Mouse (Mus musculus): ENCODE results near the gene Prkcb.

The Prkcb gene

DNA sequence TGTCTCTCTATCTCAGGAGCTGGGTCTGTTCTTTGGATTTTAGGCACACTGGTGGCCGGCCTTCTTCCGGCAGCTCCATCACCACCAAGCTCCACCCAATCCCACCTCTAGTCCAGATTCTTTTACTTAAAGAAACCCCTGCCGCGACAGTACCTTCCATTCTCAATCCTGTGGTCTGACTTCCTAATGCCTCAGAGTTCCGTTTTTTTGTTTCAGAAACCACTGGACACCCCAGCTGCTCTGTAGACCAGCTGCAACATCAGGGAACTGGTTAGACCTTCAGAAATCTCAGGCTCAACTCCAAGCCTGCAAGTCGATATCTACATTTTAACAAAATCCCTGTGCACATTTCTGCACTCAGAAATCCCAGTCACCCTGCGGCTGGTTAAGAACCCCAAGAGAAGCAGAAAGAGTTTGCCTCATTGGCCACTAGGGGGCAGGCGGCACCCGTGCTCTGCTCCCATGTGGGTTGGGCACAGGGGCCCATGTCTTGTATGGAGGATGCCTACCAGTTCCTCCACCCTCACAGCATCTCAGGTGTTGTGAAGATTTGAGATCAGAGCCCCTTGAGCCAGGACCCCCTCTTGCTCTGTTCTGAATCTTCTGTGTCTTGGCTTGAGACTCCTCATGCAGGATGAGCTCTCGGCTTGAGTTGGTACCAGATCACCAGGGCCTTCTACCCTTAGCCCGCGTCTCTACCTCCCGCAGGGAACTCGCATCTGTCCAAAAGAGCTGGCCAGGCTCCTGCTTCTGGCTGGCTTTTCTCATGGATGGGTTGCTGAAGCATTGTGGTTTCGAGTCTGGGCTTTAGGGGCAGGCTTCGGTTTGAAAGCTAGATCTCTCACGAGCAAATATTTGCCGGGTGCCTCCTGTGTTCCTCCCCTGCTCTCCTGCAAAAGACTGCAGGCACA lies 182.1 kb downstream of the Prkcb start:
- DNase-seq, result peak; percentile 80

DNA sequence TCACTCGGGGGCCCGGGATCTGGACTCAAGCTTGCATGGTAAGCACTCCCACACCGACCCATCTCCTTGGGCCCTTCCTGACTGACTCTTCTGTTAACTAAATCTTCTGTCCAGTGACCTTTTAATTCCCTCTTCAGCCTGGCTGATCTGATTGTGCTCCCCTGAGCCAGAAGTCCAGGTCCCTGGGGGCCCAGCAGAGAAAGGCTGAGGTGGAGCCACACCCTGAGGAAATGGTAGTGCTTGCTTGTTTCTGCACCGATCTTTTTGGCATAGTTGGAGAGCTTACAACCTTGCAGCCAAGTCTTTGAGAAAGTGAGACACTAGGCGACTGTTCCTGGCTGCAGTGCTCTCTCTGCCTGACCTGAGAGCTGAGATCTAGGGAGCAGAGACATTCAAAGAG lies 183.7 kb downstream of the Prkcb start:
- no peak for DNase-seq

DNA sequence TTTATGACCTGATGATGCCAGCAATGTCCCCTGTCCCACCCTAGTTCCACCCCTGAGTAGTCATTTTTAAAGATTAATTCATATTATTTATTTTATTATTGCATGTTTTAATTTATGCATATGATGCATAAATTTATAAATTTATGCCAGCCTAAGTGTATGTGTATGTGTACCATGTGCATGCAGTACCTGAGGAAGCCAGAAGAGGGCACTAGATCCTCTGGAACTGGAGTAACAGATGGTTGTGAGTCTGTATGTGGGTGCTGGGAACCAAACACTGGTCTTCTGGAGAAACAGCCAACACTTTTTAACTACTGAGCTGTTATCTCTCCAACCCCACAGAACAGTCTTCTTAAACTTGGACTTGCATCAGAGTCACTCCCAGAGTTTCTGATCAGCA lies 186.5 kb downstream of the Prkcb start:
- DNase-seq, result no peak

DNA sequence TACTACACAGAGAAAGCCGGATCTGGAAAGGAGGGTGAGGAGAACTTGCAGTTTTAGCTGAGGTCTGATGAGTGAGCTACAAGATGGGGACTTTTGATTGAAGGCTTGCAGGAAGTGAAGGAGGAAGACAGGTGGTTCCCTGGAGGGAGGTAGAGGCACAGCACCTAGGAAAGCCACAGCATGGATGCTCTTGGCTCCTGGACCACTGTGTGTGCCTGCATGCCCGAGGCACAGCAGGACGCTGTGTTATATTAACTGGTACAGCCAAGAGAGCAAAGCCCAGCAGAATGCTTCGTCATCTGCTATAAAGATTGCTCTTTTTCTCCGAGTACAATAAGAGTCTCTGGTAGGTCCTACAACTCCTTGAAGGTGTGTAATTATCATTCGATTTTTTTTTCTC lies 188.1 kb downstream of the Prkcb start:
- DNase-seq, result no peak

DNA sequence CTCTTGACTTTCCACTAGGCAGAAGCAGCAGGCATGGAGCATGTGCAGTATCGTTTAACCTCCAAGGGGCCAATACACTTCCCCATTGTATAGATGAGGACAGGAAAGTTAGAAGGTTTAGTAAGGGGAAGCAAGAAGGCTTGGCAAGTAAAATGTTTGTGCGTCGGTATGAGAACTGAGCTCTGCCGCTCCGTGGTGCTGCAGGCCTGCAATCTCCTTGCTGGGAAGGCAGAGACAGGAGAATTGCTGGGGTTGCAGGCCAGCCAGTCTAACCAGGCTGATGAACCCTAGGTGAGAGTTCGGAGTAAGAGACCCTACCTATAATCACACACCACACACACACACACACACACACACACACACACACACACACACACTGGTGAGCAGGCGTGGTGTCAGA lies 188.6 kb downstream of the Prkcb start:
- no peak for DNase-seq

DNA sequence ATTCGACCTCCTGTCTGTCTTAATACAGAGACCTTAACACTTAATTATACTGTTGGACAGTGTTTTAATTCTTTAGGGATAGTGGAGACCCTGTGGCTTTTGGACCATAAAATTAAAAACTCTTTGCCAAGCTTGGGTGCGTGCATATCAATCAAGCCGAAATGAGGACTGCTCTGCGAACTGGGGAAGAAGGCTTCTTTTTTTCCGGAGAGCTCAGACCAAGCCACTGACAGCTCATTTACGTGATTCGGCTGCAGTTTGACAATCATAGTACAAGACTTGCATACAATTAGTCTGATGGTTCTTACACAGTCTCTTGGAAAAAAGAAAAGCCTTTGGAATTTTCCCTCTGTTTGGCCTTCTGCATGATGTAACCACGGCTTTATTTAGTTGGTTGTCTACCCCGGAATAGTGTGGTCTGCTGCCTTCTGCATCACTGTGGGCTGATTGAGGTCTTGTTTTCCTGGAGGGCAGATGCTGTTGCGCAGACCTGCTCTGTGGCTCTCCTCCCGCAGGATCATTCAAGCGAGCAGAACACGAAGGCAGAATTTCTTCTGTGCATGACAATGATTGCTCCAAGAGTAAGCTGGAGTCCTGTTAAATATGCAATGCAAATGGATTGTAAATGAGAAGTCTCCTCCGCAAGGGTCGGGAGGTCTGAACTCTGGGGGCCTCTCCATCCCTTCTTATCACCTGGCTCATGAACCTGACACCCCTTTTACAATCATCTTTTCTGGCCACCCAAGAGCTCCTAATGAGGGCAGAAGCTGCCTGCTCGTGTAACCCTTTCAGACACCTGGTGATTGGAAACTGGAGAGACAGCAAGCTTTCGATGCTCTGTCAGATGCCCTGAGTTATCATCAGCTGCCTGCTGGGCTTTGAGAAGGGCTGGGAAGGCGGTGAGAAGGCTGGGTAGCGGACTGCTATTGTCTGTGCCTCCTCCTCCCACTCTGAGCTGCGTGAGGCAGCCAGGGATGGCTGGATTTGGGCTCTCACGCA lies 189.3 kb downstream of the Prkcb start:
- no peak for DNase-seq

DNA sequence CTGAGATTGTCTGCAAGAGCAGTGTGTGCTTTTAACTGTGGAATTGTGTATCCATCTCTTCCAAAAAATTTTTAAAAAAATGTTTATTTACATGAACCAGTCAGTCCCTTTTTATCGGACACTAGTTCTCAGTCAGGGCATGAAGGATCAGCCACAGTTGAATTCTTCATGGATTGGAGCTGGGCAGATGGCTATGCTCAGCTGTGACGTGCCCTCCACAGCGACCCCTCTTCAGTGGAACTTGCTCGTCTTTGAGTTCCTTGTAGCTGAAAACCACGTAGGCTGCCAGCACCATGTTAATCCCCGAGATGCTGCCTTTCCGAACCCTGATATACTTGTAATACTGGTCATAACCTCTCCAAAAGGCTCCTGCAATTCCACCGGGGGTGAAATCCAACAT lies 195.4 kb downstream of the Prkcb start:
- no peak for DNase-seq

DNA sequence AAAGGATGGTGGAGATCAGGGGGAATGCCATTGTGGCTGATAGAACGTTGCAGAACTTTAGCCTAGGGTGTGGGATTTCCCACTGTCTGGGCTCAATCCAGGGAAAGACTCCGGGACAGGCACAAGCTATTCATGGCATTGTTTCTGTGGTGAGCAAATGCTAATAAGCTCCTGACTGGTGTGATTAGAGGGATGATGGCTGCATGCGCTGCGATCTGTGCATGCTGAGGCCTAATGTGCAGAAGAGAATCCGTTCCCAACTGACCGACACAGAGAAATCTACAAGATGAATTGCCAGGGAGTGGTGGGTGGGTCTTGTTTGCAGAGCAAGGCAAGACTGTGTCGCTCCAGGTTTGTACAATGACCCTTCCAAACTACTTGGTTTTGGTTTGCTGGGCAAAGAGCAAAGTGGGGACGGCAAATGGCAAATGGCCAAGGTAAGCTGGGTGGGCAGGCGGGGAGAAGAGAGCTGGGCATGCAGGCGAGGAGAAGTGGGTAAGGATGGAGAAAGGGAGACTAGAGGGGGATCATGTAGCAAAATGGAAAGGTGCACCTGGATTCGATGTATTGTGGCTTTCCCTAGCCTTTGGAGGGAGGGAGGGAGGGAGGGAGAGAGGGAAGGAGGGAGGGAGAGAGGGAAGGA lies 199.5 kb downstream of the Prkcb start:
- no peak for DNase-seq

DNA sequence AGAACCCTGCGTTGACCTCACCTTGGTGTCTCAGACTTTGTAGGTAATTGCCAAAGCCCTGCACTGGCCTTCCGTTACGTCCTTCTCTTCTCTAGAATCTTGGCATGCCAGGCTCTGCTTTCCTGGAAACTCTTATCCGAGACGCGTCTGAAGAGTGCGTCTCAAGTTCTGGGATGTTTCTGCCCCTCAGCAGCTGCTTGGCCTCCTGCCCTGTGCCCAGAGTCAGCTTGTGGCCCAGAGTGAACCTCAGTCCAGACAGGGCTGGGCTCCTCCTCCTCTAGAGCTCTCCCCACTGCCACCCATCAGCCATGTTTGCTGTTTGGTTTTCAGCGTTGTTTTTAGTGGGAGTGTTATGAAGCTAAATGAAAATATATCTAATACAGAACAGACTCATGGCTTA lies 203.5 kb downstream of the Prkcb start:
- DNase-seq, result no peak

DNA sequence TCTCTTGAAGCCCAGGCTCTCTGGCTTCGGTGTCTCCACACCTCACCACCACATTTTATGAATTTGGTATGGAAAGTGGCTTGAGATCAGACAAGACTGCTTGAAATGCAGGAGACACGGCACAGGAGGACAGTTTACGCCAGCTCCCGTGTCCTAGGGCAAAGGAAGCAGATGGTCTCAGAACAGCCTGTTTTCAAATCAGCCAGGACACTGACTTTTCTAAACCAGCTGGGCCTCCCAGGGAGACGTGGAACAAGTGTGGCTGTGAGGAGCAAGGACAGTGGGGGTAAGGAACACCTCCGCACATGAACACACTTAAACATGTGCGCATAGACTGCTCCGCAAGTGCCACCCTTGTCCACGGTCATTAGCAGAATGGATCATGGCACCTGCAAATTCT lies 204.4 kb downstream of the Prkcb start:
- DNase-seq, result peak; percentile 63

DNA sequence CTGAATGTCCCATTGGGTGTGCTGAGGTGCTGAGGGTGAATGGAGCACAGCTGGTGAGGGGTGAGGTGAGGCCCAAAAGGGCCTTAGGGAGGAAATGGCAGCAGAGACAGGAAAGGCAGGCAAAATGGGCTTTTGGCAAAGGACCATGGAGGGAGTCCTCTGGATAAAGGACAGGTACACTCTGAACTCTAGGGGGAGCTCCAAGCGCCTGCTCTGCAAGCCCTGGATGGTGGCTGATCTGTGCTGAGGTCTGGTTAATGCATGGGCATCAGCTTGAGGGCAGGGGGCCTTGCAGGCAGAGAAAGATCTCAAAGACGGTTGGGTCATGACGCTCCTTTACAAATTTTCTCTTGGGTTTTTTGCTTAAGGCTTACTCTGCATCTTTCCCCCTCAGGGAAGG lies 205.5 kb downstream of the Prkcb start:
- DNase-seq, result no peak

DNA sequence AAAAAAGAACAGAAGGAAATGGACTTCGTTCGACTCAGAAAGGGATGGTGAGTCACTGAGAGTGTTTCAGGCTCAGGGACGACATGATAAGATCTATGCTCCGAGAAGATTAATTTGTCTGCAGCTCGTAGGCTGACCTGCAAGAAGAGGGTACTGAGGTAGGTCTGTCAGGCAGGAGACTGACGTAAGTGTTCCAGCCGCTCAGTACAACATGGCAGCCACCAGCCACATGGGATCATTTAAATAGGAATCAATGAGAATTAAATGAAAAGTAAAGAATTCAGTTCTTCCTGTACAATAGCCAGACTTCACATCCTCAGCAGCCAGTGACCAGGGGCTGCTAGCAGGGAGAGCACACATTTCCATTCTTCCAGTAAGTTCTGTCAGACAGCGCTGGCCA lies 209.0 kb downstream of the Prkcb start:
- no peak for DNase-seq

DNA sequence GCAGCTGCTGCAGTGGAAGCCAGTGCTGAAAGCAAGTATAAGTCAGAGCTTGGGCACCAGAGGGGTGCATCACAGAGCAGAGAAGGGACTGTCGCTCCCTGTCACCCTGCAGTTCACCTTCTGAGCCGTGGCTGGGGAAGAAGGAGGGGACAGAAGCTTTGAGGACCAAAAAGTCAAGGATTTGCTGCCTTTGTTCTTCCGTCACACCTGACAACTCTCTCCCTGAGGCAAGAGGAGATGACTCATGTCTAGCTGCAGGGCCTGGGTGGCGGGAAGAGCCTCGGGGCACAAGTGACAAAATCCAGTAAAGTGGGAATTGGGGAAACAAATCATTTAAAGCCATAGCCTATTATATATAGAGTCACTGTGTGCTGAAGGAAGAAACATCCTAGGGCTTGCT lies 209.9 kb downstream of the Prkcb start:
- no peak for DNase-seq

DNA sequence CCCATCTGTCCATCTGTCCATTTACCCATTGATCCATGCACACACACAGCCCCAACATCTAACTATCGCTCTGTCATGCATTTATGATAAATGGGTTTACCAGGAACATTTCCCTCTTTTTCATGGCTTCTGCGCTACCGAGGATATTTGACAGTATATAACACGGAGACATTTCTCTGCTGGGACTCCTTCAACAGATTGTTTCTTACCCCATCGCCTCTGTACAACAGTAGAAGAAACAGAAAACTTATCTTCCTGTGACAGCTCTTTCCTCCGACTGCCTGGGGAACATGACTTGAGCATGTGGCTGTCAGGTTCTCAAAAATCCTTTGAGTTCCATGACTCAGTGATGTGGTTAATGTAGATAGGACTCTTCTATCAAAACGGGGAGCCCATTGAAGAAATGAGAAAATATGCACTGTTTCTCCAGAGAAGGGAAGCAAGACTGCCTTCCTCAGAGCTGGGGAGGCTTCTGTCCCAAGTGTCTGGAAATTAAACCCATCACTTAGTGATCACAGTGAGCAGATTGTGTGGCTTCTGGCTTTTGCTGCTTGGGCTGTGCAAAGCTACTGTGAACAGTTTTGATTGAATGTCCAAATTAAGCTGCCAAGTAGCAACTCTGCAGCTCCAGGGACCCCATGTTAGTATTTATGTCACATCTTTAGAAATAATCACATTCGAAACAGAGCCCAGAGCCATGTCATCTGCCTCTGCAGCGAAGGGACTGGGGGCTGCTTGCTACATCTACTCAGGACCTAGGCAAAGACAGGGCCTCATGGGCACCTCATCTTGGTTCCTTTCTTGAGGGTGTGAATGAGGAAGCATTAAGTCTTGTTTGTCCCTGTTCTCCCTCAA lies 211.4 kb downstream of the Prkcb start:
- DNase-seq, result no peak

DNA sequence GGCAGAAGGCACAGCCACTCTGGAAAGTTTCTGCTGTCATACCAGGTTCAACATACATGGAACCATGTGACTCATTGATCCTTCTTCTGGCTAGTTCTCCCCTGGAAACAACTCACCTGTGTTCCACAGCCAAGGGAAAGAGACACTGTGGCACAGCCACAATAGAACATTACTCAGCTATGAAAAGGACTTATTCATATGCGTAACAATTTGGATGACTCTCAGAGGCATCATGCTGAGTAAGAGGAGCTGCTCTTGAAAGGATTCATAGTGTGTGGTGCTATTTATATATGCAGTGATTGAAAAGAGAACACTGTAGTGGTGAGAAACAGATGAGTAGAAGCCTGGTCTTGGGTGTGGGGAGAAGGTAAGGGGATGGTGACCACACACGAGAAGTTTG lies 217.9 kb downstream of the Prkcb start:
- no peak for DNase-seq

DNA sequence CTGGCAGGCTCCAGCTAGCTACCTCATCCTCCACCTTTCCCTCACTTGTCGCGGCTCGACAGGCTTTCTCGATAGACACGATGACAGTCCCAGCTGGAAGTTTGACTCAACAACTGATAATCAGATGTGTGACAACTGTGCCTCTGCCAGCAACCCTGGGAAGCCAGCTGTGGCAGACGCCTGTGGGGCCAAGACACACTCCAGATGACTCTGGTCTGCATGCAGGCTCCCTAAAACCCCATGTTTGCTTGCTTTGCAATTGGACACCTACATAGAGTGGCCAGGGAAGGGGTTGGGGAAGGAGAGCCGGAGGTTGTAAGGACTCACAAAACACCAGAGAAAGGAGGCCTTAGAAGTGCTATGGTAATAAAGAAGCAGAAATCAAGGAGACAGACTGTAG lies 221.4 kb downstream of the Prkcb start:
- DNase-seq, result no peak

DNA sequence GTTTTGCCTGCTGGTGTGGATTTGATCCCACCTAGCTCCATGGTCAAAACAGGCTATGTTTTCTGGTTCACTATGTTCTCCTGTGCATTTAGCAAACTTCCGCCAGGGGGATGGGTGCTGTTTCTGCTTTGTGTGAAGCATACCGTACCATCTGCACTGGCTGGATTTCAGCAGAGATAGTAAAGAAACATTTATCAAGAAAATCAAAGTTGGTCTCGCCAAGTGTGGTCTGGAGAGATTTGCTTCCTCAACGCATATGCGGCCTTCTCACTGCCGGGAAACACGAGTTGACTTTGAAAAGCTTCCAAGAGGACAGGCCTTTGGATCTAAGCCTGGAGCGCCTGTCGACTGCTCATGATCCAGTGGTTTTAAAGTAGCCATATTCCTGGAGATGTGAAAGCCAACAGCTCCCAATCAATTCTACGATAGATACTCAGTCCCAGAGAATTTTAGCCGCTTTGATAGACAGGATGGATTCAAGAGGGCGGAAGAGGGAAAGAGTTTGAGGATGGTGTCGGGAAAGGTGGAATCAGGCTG lies 223.9 kb downstream of the Prkcb start:
- DNase-seq, result no peak

DNA sequence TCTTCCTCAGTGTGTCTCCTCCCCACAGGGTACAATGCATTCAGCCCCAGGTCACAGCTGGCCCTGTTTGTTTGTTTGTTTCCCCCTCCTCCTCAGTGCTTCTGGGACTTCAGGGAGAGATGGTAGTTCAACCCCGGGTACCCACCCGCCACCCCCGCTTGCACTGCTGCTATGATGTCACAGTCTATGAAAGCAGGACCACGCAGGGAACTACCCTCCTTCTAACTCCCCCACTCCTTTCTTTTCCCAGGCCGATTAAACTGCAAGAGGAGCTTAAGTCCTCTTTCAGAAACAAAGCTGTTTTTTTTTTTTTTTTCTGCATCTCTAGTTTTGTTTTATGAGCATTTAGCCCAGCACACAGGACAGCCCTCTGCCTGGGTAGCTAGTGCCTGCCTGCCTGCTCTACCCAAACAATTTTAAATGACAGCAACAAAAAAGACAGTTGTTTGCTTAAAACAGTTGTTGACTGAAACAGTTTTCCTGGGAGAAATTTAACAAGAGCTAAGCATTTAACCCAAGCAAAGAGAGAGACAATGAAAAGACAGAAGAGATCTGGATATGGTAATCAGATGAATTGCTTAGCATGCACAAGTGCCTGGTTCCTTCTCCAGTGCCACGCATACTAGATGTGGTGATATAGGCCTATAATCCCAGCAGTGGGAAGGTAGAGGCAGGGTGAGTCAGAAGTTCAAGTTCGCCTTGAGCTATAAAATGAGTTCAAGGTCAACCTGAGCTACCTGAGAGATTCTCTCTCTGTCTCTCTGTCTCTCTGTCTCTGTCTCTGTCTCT lies 232.5 kb downstream of the Prkcb start:
- no peak for DNase-seq

DNA sequence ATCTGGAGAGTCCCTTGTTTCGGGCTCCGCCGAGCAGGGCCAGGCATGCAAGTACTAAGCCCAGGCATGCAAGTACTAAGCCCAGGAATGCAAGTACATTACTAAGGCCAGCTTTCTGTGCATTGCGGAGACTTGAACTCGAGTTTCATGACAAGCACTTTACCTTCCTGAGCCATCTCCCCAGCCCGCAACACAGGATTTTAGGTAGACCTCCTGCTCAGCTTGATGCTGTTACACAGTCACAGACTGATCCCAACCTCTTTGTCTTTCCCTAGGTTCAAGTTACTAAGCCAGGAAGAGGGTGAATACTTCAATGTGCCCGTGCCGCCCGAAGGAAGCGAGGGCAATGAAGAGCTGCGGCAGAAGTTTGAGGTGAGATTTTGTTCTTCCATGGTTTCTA lies 239.7 kb downstream of the Prkcb start:
- DNase-seq, result no peak

DNA sequence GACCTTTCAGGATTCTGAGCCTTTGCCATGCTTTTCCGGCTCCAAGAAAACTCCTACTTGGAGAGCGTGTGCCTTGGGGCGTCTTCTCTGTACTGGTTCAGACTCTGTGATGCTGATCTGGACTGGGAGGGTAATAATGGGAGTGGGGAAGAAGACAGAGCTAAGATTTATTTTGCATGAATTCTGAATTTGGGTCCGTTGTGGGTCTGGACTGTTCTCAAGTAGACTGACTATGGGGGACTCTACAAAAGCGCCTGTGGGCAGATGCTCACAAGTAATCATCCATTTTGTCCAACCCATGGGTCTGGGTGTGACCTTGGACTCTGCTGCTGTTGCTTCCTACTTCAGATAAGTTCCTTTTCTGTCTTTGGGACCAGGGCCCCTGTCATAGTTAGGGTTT lies 240.1 kb downstream of the Prkcb start:
- DNase-seq, result no peak

All from cerebellum, adult 11 months (tissue).